Mouse (Mus musculus) T-helper 17 cell (primary cell): ENCODE results near the gene Pnrc1.
"Not testable (repeated sequence)": the region's sequence is repeated elsewhere in the genome, so short reads cannot be mapped to it uniquely, and the experiment has no call there.

ENCODE experiments used
- in situ Hi-C, 2 experiments: fragments of 300-600 bp; cut with MboI, MseI; formaldehyde crosslinking; loops; 1 replicate in 1 of 2; 2 replicates in 1 of 2; pipeline ENCODE4 v1.15.1; 2025; ENCODE audit warnings: high pct_unique_total_duplicates in 2 of 2

The Pnrc1 gene

DNA sequence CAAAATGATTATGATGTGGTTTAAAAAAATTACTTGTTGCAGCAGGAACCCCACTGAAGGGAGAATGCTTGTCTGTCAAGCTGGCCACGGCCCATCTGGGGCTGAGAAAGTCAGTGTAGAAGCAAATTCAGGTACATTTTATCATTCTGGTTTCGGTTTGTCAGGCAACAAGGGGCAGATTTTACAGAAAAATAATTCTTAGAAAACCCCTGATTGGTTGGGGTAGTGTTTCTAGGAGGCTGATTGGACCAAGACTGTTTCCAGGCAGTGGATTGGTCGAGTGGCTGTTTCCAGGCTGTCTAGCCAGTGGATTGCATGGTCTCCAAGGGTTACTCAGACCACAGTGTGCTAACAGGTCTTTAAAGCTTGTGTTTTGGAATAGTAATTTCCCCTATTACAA lies at the start of gene Pnrc1:
Gene Pnrc1, minus strand, starts transcription at position 162 of the 400 bp plus-strand sequence.
- in situ Hi-C loops: loop anchor here in 1 of 2 experiments (5.0 kb wide), 1 partner anchor 143 kb away; no protein-coding TSS in a partner anchor

DNA sequence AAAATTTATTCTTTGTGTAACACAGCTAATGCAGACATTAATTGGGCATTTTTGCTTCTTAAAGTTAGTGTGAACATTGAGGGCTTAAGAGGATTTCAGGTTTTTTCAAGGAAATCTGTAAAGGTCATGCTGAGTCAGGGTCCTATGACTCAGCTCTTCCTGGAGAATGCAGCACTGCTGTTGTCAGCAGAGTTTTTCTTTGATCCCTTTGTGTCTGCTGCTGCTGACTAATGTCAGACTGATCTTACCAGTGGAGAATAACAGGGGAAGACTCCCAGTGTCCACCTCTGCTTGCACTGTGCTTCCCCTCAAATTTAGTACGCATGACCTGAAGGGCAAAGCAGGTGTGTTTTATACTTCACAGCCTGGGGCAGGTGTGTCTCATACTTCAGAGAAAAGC lies 48.0 kb upstream of the Pnrc1 start:
- in situ Hi-C loops: loop anchor here in 1 of 2 experiments (5.0 kb wide), 1 partner anchor 94 kb away; no protein-coding TSS in a partner anchor

DNA sequence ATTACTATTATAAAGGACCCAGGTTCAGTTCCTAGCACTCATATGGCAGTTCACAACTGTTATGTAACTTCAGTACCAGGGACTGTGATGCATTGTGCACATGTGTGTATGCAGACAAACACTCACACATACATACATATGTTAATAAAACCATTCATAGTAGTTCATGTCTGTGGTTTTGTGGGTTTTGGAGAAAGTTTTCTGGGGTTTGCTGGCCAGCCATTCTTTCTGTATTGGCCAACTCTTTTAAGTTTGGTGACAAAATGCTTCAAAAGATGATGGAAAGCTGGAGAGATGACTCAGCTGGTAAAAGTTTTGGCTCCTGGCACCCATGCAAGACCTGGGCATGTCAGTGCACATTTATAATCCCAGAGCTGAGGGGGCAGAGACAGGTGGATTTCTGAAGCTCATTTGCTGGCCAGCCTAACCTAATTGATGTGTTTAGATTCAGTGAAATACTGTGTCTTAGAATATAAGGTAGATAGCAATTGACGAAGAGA lies 43.0 kb upstream of the Pnrc1 start:
- in situ Hi-C loops: no loop called here

DNA sequence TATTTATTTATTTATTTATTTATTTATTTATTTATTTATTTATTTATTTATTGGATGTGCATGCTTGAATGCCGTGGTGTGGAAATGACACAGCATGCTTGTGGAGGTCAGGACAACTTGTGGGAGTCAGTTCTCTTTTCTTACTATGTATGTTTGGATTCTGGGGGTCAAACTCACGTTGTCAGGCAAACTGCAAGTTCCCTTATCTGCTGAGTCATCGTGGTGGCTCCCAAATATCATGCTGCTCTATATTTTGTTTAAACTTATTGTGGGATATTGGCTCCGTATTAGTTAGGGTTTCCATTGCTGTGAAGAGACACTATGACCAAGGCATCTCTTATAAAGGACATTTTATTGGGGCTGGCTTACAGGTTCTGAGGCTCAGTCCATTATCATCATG lies 41.2 kb upstream of the Pnrc1 start:
- in situ Hi-C loops: no loop called here

GRCm38 (mm10) chr4:33315840-33316239 lies 25.9 kb upstream of the Pnrc1 start:
- in situ Hi-C loops: no loop called here

GRCm38 (mm10) chr4:33314150-33314549 lies 24.2 kb upstream of the Pnrc1 start:
- in situ Hi-C loops: not testable (repeated sequence)

GRCm38 (mm10) chr4:33310840-33311437 lies 21.0 kb upstream of the Pnrc1 start:
- in situ Hi-C loops: no loop called here

GRCm38 (mm10) chr4:33309764-33310757 lies 20.1 kb upstream of the Pnrc1 start, which contains the start of gene Rngtt:
TSS of gene Rngtt (plus strand) at chr4:33310311.
- in situ Hi-C loops: no loop called here

GRCm38 (mm10) chr4:33307146-33307545 lies 17.2 kb upstream of the Pnrc1 start:
- in situ Hi-C loops: no loop called here

- in situ Hi-C loops: no loop called here
Measured at GRCm38 (mm10) chr4:33303057-33303456, 13.1 kb upstream of the Pnrc1 start.

- in situ Hi-C loops: not testable (repeated sequence)
Measured at GRCm38 (mm10) chr4:33300891-33301665, 11.1 kb upstream of the Pnrc1 start.

DNA sequence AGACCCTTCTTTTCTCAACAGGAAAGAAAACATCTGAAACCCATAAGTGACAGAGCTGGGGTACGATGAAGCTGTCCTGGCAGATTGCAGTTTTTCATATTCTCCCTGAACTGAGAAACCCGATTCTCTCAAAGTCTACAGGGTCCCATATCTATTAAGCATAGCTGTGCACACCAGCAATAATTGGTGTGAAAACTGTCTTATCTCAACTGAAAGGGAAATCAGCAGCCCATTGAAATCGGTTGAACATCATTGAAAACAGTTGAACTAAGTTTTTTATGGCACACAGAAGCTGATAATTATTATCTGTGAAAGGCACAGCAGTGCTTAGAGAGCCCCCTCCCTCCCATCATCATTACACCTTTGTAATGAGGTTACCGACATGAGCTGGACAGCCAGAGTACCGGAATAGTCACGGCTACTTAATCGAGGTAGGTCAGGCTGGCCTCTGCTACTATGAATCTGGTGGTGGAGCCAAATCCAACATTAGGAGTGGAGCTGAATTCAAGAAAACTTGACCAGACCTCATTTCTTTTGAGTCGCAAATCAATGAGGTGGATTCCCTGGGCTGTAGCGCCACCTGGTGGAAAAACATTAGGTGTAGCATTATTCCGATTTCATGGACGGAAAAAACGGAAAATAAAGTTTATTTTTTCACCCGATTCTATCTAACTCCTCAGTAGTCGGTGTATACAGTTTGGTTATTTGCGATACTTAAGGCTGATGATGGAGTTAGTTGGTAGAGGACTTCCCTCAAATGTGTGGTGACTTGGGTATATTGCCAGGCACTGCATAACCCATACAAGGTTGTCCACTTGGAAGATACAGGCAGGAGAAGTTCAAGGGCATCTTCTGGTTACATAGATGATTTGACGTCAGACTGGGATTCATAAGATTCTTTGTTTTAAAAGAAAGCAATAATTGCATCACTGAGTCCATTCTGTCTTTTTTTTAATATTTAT lies 2.7 kb upstream of the Pnrc1 start:
- in situ Hi-C loops: loop anchor here in 1 of 2 experiments (5.0 kb wide), 1 partner anchor 145 kb away; no protein-coding TSS in a partner anchor

DNA sequence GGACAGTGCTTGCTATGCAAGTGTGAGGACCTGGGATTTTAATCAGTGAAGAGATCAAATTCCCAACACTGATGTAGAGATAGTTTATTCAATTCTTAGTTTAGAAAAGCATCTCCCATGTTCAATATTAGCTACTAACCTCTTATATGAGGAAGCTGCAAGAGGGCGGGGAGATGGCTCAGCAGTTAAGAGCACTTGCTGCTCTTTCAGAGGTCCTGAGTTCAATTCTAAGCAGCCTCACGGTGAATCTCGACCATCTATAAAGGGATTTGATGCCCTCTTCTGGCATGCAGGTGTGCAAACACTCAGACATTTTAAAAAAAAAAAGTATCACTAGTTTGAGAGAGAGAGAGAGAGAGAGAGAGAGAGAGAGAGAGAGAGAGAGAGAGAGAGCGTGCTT lies 915 bp upstream of the Pnrc1 start:
- in situ Hi-C loops: loop anchor here in 1 of 2 experiments (5.0 kb wide), 1 partner anchor 144 kb away; no protein-coding TSS in a partner anchor

- in situ Hi-C loops: no loop called here
Measured at GRCm38 (mm10) chr4:33289106-33289650, 785 bp downstream of the Pnrc1 start.

GRCm38 (mm10) chr4:33285448-33285847 lies 4.5 kb downstream of the Pnrc1 start:
- in situ Hi-C loops: no loop called here

GRCm38 (mm10) chr4:33284083-33284880 lies 5.7 kb downstream of the Pnrc1 start:
- in situ Hi-C loops: no loop called here

GRCm38 (mm10) chr4:33281891-33282685 lies 7.9 kb downstream of the Pnrc1 start:
- in situ Hi-C loops: no loop called here

DNA sequence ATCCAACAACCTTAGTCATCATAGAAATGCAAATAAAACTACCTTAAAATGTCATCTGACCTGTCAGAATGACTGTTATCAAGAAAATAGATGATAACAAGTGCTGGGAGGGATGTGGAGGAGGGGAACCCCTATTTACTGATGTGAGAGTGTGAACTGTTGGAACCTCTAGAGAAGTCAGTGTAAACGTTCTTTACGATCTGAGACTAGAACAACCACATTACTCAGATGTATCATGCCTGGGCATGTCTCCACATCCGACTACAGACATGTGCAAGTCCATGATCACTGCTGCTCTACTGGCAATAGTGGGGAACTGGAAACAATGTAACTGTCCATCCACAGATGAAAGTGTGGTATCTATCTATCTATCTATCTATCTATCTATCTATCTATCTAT lies 16.5 kb downstream of the Pnrc1 start:
- in situ Hi-C loops: no loop called here
